In genomic region chr3:87763202-87763601, GRCm38 (mm10) we compare ENCODE assay signal across 9 mouse cellular contexts. TPM values are rescaled to one million over a fixed set of nuclear protein-coding genes. Genes with fewer than 3 reads are reported as not detected.
DNase-seq lines count a peak whose midpoint lies in the region; ATAC-seq lines count a peak whose summit lies in the region.
"Had no signal": no experiment of that assay in that cellular context is flagged by ENCODE, and none has a peak within 500 bp of the region (broad histone marks: within the 10 kb centered on the region; RNA-seq: fewer than 3 reads in every experiment).

No protein-coding gene starts in this region.

- H3K27ac ChIP-seq in heart, embryonic 14.5 days (replicated peaks in 1 of 2; ENCODE audit: control insufficient read depth in 1 of 2, insufficient read depth in 1 of 2, low read depth in 2 of 2, low read length in 2 of 2), result peak overlapping the region; percentile 59 to 87
- 0 out of 2 replicates have a peak overlapping the region, but pooled peaks have one; percentile 17 for H3K27ac ChIP-seq in midbrain, embryonic 14.5 days (replicated peaks; ENCODE audit: low read depth, low read length)
- no peak overlapping the region for H3K27ac ChIP-seq in midbrain, embryonic 15.5 days
- H3K27ac ChIP-seq in limb, embryonic 10.5 days, result peak overlapping the region; percentile 87

- H3K27me3 ChIP-seq in heart, embryonic 14.5 days (ENCODE audit: control insufficient read depth, insufficient read depth, low read length), result no peaks in the 10 kb centered on the region; the same call in 1 of the 2 replicates
- H3K27me3 ChIP-seq in midbrain, embryonic 14.5 days (ENCODE audit: control insufficient read depth, insufficient read depth, low read length), result peaks cover 6% of the 10 kb centered on the region; the same call in 1 of the 2 replicates
- H3K27me3 ChIP-seq in midbrain, embryonic 15.5 days (replicated peaks), result peaks cover 13% of the 10 kb centered on the region
- H3K27me3 ChIP-seq in limb, embryonic 10.5 days (ENCODE audit: low read depth, poor library complexity, severe bottlenecking), result peaks cover 9% of the 10 kb centered on the region

- no peak for DNase-seq in heart, postnatal 14 days
- no peak for DNase-seq in midbrain, embryonic 14.5 days
- no peak for DNase-seq in limb, embryonic 10.5 days (ENCODE audit: low spot score)
- no peak for DNase-seq in cerebellum, adult 9-11 months
- no peak for DNase-seq in urinary bladder, postnatal 14 days (ENCODE audit: low spot score)

- peaks cover 25 to 36% of the 10 kb centered on the region in 2 experiments for H3K4me1 ChIP-seq in heart, embryonic 14.5 days (ENCODE audit: control insufficient read depth in 2 of 2, insufficient read depth in 2 of 2, low read length in 2 of 2)
- no peaks in the 10 kb centered on the region for H3K4me1 ChIP-seq in midbrain, embryonic 14.5 days (ENCODE audit: control insufficient read depth, insufficient read depth, low read length)
- no peaks in the 10 kb centered on the region for H3K4me1 ChIP-seq in midbrain, embryonic 15.5 days
- H3K4me1 ChIP-seq in limb, embryonic 10.5 days, result peaks cover 98% of the 10 kb centered on the region

- peak overlapping the region; percentile 60 for H3K4me2 ChIP-seq in heart, embryonic 14.5 days (ENCODE audit: low read length)
- no peak overlapping the region for H3K4me2 ChIP-seq in midbrain, embryonic 14.5 days (ENCODE audit: low read length)
- H3K4me2 ChIP-seq in midbrain, embryonic 15.5 days, result no peak overlapping the region

- 40% methylated on average over 4 of the region's 4 CpGs for WGBS in heart, embryonic 14.5 days
- 55% methylated on average over 4 of the region's 4 CpGs for WGBS in midbrain, embryonic 14.5 days
- WGBS in midbrain, embryonic 15.5 days, result 57% methylated on average over 4 of the region's 4 CpGs
- 69% methylated on average over 4 of the region's 4 CpGs for whole genome bisulfite sequencing in limb, embryonic 10.5 days

- H3K9me3 ChIP-seq in heart, embryonic 14.5 days (ENCODE audit: control insufficient read depth, low read length), result no peaks in the 10 kb centered on the region
- H3K9me3 ChIP-seq in midbrain, embryonic 14.5 days (ENCODE audit: control insufficient read depth, low read length), result no peaks in the 10 kb centered on the region
- no peaks in the 10 kb centered on the region for H3K9me3 ChIP-seq in midbrain, embryonic 15.5 days
- no peaks in the 10 kb centered on the region for H3K9me3 ChIP-seq in limb, embryonic 10.5 days (replicated peaks)

- H3K9ac ChIP-seq in heart, embryonic 14.5 days (ENCODE audit: low read length), result peak overlapping the region; percentile 54; the same call in 1 of the 2 replicates
- no peak overlapping the region for H3K9ac ChIP-seq in midbrain, embryonic 14.5 days (replicated peaks; ENCODE audit: low read length)
- no peak overlapping the region for H3K9ac ChIP-seq in midbrain, embryonic 15.5 days

- ATAC-seq in heart, embryonic 14.5 days (ENCODE audit: insufficient number of reproducible peaks, insufficient read depth, low FRiP score, low read depth), result no peak
- ATAC-seq in midbrain, embryonic 14.5 days (ENCODE audit: low FRiP score, low TSS enrichment), result no peak
- no peak for ATAC-seq in midbrain, embryonic 15.5 days (replicated peaks)
- no peak for ATAC-seq in monocyte, adult 5-6 weeks (replicated peaks; ENCODE audit: insufficient number of reproducible peaks, low FRiP score, low TSS enrichment, poor library complexity, severe bottlenecking)

- intact Hi-C loops in heart, postnatal 14 days (cut with DNase I), result no loop called here

- peaks cover 6% of the 10 kb centered on the region; the same call in 1 of the 2 replicates for H3K36me3 ChIP-seq in heart, embryonic 14.5 days (ENCODE audit: control insufficient read depth, insufficient read depth, low read length)
- no peaks in the 10 kb centered on the region for H3K36me3 ChIP-seq in midbrain, embryonic 14.5 days (ENCODE audit: control insufficient read depth, insufficient read depth, low read length)
- no peaks in the 10 kb centered on the region for H3K36me3 ChIP-seq in midbrain, embryonic 15.5 days (replicated peaks)
- H3K36me3 ChIP-seq in limb, embryonic 10.5 days, result peaks cover 16% of the 10 kb centered on the region

- peak overlapping the region in 1 of 2 experiments; percentile 11; a peak in 1 of 4 replicates for H3K4me3 ChIP-seq in heart, embryonic 14.5 days (ENCODE audit: control insufficient read depth in 1 of 2, insufficient read depth in 1 of 2, low read depth in 1 of 2, low read length in 2 of 2)
- H3K4me3 ChIP-seq in midbrain, embryonic 14.5 days (replicated peaks; ENCODE audit: low read depth, low read length), result no peak overlapping the region
- H3K4me3 ChIP-seq in midbrain, embryonic 15.5 days, result no peak overlapping the region
- H3K4me3 ChIP-seq in limb, embryonic 10.5 days, result peak overlapping the region; percentile 31; the same call in 1 of the 2 replicates

RNA-seq across cellular contexts. Expression of gene Lrrc71, which starts 14.8 kb away (rescaled TPM):
- polyA plus RNA-seq in heart, embryonic 14.5 days (2014; fragmentation: Nextera tagmentation; extraction: Ambion mirVana), result 0.12 and 0.32 TPM in 2 replicates
- total RNA-seq in heart, postnatal 14 days (2021), result under 1 TPM; 0.44 to 0.48 TPM
- polyA plus RNA-seq in midbrain, embryonic 14.5 days (2014; fragmentation: Nextera tagmentation; extraction: Ambion mirVana), result 0.49 and 0.50 TPM in 2 replicates
- 0.84 and 0.89 TPM in 2 replicates for polyA plus RNA-seq in midbrain, embryonic 15.5 days (2015; fragmentation: Nextera tagmentation; extraction: Ambion mirVana)
- polyA plus RNA-seq in limb, embryonic 10.5 days (2016; fragmentation: Nextera tagmentation; extraction: Ambion mirVana), result 0.31 and 0.43 TPM in 2 replicates
- 0.39 to 1.2 TPM (median 0.53 TPM) in 3 replicates for total RNA-seq in monocyte, adult 5-6 weeks (2017)

RNA-seq across cellular contexts. Expression of gene Ntrk1, which starts 31.8 kb away (rescaled TPM):
- polyA plus RNA-seq in heart, embryonic 14.5 days (2014; fragmentation: Nextera tagmentation; extraction: Ambion mirVana), result 0.15 and 0.18 TPM in 2 replicates
- under 1 TPM; 0.29 to 0.31 TPM for total RNA-seq in heart, postnatal 14 days (2021)
- 1.2 and 1.7 TPM in 2 replicates for polyA plus RNA-seq in midbrain, embryonic 14.5 days (2014; fragmentation: Nextera tagmentation; extraction: Ambion mirVana)
- 1.0 and 1.6 TPM in 2 replicates for polyA plus RNA-seq in midbrain, embryonic 15.5 days (2015; fragmentation: Nextera tagmentation; extraction: Ambion mirVana)
- polyA plus RNA-seq in limb, embryonic 10.5 days (2016; fragmentation: Nextera tagmentation; extraction: Ambion mirVana), result 0.28 and 0.29 TPM in 2 replicates
- total RNA-seq in monocyte, adult 5-6 weeks (2017), result 0.32 TPM in 1 of 3 replicates, not detected in the others
- total RNA-seq: hematopoietic stem cell, adult 5-6 weeks had no signal

RNA-seq across cellular contexts. Expression of gene Insrr, which starts 33.5 kb away (rescaled TPM):
- 0.08 TPM in 1 of 2 replicates, not detected in the other for polyA plus RNA-seq in heart, embryonic 14.5 days (2014; fragmentation: Nextera tagmentation; extraction: Ambion mirVana)
- total RNA-seq in heart, postnatal 14 days (2021), result under 1 TPM; 0.24 TPM
- 0.13 and 0.97 TPM in 2 replicates for polyA plus RNA-seq in midbrain, embryonic 14.5 days (2014; fragmentation: Nextera tagmentation; extraction: Ambion mirVana)
- 0.66 and 0.69 TPM in 2 replicates for polyA plus RNA-seq in midbrain, embryonic 15.5 days (2015; fragmentation: Nextera tagmentation; extraction: Ambion mirVana)
- polyA plus RNA-seq in limb, embryonic 10.5 days (2016; fragmentation: Nextera tagmentation; extraction: Ambion mirVana), result 0.05 and 0.16 TPM in 2 replicates
- 0.21 to 0.49 TPM in 2 of 3 replicates, not detected in the other for total RNA-seq in monocyte, adult 5-6 weeks (2017)
